Comparison of ENCODE assay signal across 8 mouse cellular contexts in genomic region chr9:120577133-120577651, GRCm38 (mm10). TPM values are rescaled to one million over a fixed set of nuclear protein-coding genes. Genes with fewer than 3 reads are reported as not detected.
DNase-seq lines count a peak whose midpoint lies in the region; ATAC-seq lines count a peak whose summit lies in the region.

No protein-coding gene starts in this region.

- no peaks in the 10 kb centered on the region for H3K9me3 ChIP-seq in hindbrain, embryonic 12.5 days (replicated peaks)

- H3K36me3 ChIP-seq in hindbrain, embryonic 12.5 days = peaks cover 38% of the 10 kb centered on the region

- H3K4me1 ChIP-seq in hindbrain, embryonic 12.5 days = peaks cover 18% of the 10 kb centered on the region

- peak overlapping the region; percentile 86 for H3K4me2 ChIP-seq in hindbrain, embryonic 12.5 days (replicated peaks)

- peak; percentile 91 for ATAC-seq in hindbrain, embryonic 12.5 days (ENCODE audit: low FRiP score)

- H3K4me3 ChIP-seq in hindbrain, embryonic 12.5 days = peak overlapping the region; percentile 68

- peak overlapping the region; percentile 67 for H3K27ac ChIP-seq in hindbrain, embryonic 12.5 days

- DNase-seq in MN1 (ENCODE audit: low spot score) = peak; percentile 97
- peak; percentile 87 for DNase-seq in cerebellum, adult 9-10 months
- peak; percentile 75 to 88 for DNase-seq in frontal cortex, adult 2 months (ENCODE audit: extremely low spot score in 1 of 2, low spot score in 1 of 2)
- peak; percentile 70 to 86 for DNase-seq in layer of hippocampus, postnatal 14 days (ENCODE audit: low spot score in 2 of 2)
- peak; percentile 87 for DNase-seq in lung, postnatal 14 days
- DNase-seq in retina, adult 2 months (ENCODE audit: low read depth, low spot score) = peak; percentile 90
- peak; percentile 83 to 90 for DNase-seq in thymus, postnatal 36 days

- H3K27me3 ChIP-seq in hindbrain, embryonic 12.5 days = no peaks in the 10 kb centered on the region

- under 1% methylated on average over 43 of the region's 43 CpGs for WGBS in hindbrain, embryonic 12.5 days

- H3K9ac ChIP-seq in hindbrain, embryonic 12.5 days = peak overlapping the region; percentile 80

RNA-seq across cellular contexts. Expression of gene Rpl14, which starts 5.9 kb away (rescaled TPM):
- 303 and 382 TPM in 2 replicates for polyA plus RNA-seq in frontal cortex, adult 2 months (2012; rRNA removed)
- polyA plus RNA-seq in hindbrain, embryonic 12.5 days (2016; fragmentation: Nextera tagmentation; extraction: Ambion mirVana) = 564 and 574 TPM in 2 replicates
- total RNA-seq in layer of hippocampus, postnatal 14 days (2021) = 100 to 1,000 TPM; 266 to 268 TPM

RNA-seq across cellular contexts. Expression of gene Entpd3, which starts 37.6 kb away (rescaled TPM):
- polyA plus RNA-seq in frontal cortex, adult 2 months (2012; rRNA removed) = 5.7 and 6.0 TPM in 2 replicates
- 1.1 and 1.3 TPM in 2 replicates for polyA plus RNA-seq in hindbrain, embryonic 12.5 days (2016; fragmentation: Nextera tagmentation; extraction: Ambion mirVana)
- total RNA-seq in layer of hippocampus, postnatal 14 days (2021) = 1 to 10 TPM; 4.7 to 5.1 TPM

Comparison
In these comparisons a context has a peak if more than half of its experiments do, and no peak if none do; other contexts are left out.
1. Peak in every context shown above with its lines: DNase-seq, ATAC-seq, H3K4me3 ChIP-seq and H3K27ac ChIP-seq.